Mouse (Mus musculus): Measurements from ENCODE around the gene Slc44a5. TPM values are rescaled to one million over a fixed set of nuclear protein-coding genes. Genes with fewer than 3 reads are reported as not detected.

Slc44a5 gene
- polyA plus RNA-seq, 1 experiment from 2014 or later = 15.5 TPM

- no peaks in the 10 kb centered on the region for H3K36me3 ChIP-seq (ENCODE audit: control insufficient read depth, insufficient read depth, low read length)
- H3K4me2 ChIP-seq (ENCODE audit: low read length) = no peak overlapping the region
- peaks cover 9% of the 10 kb centered on the region for H3K4me1 ChIP-seq (ENCODE audit: control insufficient read depth, insufficient read depth, low read length)
- no peak for DNase-seq
- WGBS = 53% methylated on average over 9 of the region's 9 CpGs
- H3K4me3 ChIP-seq (replicated peaks; ENCODE audit: low read depth, low read length) = no peak overlapping the region
- no peaks in the 10 kb centered on the region for H3K9me3 ChIP-seq (ENCODE audit: control insufficient read depth, low read length)
- ATAC-seq (ENCODE audit: low FRiP score, low TSS enrichment) = no peak
- H3K27me3 ChIP-seq (ENCODE audit: control insufficient read depth, insufficient read depth, low read length) = no peaks in the 10 kb centered on the region
- H3K27ac ChIP-seq (replicated peaks; ENCODE audit: low read depth, low read length) = no peak overlapping the region
- no peak overlapping the region for H3K9ac ChIP-seq (replicated peaks; ENCODE audit: low read length)
Measured at GRCm38 (mm10) chr3:154174031-154174430, 200.8 kb downstream of the Slc44a5 start.

GRCm38 (mm10) chr3:154174766-154175165 is 201.5 kb downstream of the Slc44a5 start:
- no peak overlapping the region for H3K27ac ChIP-seq (replicated peaks; ENCODE audit: low read depth, low read length)
- DNase-seq = no peak
- peaks cover 9% of the 10 kb centered on the region for H3K4me1 ChIP-seq (ENCODE audit: control insufficient read depth, insufficient read depth, low read length)
- no peak overlapping the region for H3K4me2 ChIP-seq (ENCODE audit: low read length)
- H3K27me3 ChIP-seq (ENCODE audit: control insufficient read depth, insufficient read depth, low read length) = no peaks in the 10 kb centered on the region
- H3K36me3 ChIP-seq (ENCODE audit: control insufficient read depth, insufficient read depth, low read length) = no peaks in the 10 kb centered on the region
- WGBS = 92% methylated on average over 7 of the region's 7 CpGs
- no peak overlapping the region for H3K4me3 ChIP-seq (replicated peaks; ENCODE audit: low read depth, low read length)
- ATAC-seq (ENCODE audit: low FRiP score, low TSS enrichment) = no peak
- no peak overlapping the region for H3K9ac ChIP-seq (replicated peaks; ENCODE audit: low read length)
- H3K9me3 ChIP-seq (ENCODE audit: control insufficient read depth, low read length) = no peaks in the 10 kb centered on the region

GRCm38 (mm10) chr3:154177665-154178305 is 204.5 kb downstream of the Slc44a5 start:
- Histone ChIP-seq H3K27me3 (ENCODE audit: control insufficient read depth, insufficient read depth, low read length) (no peaks in the 10 kb centered on the region), H3K9me3 (ENCODE audit: control insufficient read depth, low read length) (no peaks in the 10 kb centered on the region), H3K27ac (replicated peaks; ENCODE audit: low read depth, low read length) (no peak overlapping the region), H3K4me1 (ENCODE audit: control insufficient read depth, insufficient read depth, low read length) (peaks cover 4% of the 10 kb centered on the region; the same call in 1 of the 2 replicates), H3K4me3 (replicated peaks; ENCODE audit: low read depth, low read length) (no peak overlapping the region), H3K9ac (replicated peaks; ENCODE audit: low read length) (no peak overlapping the region), H3K36me3 (ENCODE audit: control insufficient read depth, insufficient read depth, low read length) (no peaks in the 10 kb centered on the region), H3K4me2 (ENCODE audit: low read length) (no peak overlapping the region)
- DNase-seq (no peak), ATAC-seq (ENCODE audit: low FRiP score, low TSS enrichment) (no peak)
- WGBS = 87% methylated on average over 8 of the region's 8 CpGs

- H3K9ac ChIP-seq (replicated peaks; ENCODE audit: low read length) = no peak overlapping the region
- no peak overlapping the region for H3K27ac ChIP-seq (replicated peaks; ENCODE audit: low read depth, low read length)
- no peaks in the 10 kb centered on the region for H3K9me3 ChIP-seq (ENCODE audit: control insufficient read depth, low read length)
- H3K4me3 ChIP-seq (replicated peaks; ENCODE audit: low read depth, low read length) = no peak overlapping the region
- no peaks in the 10 kb centered on the region for H3K27me3 ChIP-seq (ENCODE audit: control insufficient read depth, insufficient read depth, low read length)
- no peaks in the 10 kb centered on the region for H3K36me3 ChIP-seq (ENCODE audit: control insufficient read depth, insufficient read depth, low read length)
- H3K4me1 ChIP-seq (ENCODE audit: control insufficient read depth, insufficient read depth, low read length) = no peaks in the 10 kb centered on the region
- DNase-seq (no peak), ATAC-seq (ENCODE audit: low FRiP score, low TSS enrichment) (no peak)
- H3K4me2 ChIP-seq (ENCODE audit: low read length) = no peak overlapping the region
- WGBS = 97% methylated on average over 2 of the region's 3 CpGs
Measured at GRCm38 (mm10) chr3:154179423-154179920, 206.2 kb downstream of the Slc44a5 start.

- Histone ChIP-seq H3K27ac (replicated peaks; ENCODE audit: low read depth, low read length) (no peak overlapping the region), H3K9me3 (ENCODE audit: control insufficient read depth, low read length) (no peaks in the 10 kb centered on the region), H3K27me3 (ENCODE audit: control insufficient read depth, insufficient read depth, low read length) (no peaks in the 10 kb centered on the region), H3K36me3 (ENCODE audit: control insufficient read depth, insufficient read depth, low read length) (no peaks in the 10 kb centered on the region), H3K4me1 (ENCODE audit: control insufficient read depth, insufficient read depth, low read length) (peaks cover 3% of the 10 kb centered on the region; the same call in 1 of the 2 replicates), H3K9ac (replicated peaks; ENCODE audit: low read length) (no peak overlapping the region), H3K4me3 (replicated peaks; ENCODE audit: low read depth, low read length) (no peak overlapping the region), H3K4me2 (ENCODE audit: low read length) (no peak overlapping the region)
- DNase-seq = no peak
- WGBS = 94% methylated on average over 7 of the region's 7 CpGs
- no peak for ATAC-seq (ENCODE audit: low FRiP score, low TSS enrichment)
Measured at GRCm38 (mm10) chr3:154182987-154183386, 209.8 kb downstream of the Slc44a5 start.

- Histone ChIP-seq H3K4me3 (replicated peaks; ENCODE audit: low read depth, low read length) (no peak overlapping the region), H3K9me3 (ENCODE audit: control insufficient read depth, low read length) (no peaks in the 10 kb centered on the region), H3K4me1 (ENCODE audit: control insufficient read depth, insufficient read depth, low read length) (peaks cover 5% of the 10 kb centered on the region; the same call in 1 of the 2 replicates), H3K27ac (replicated peaks; ENCODE audit: low read depth, low read length) (no peak overlapping the region), H3K27me3 (ENCODE audit: control insufficient read depth, insufficient read depth, low read length) (no peaks in the 10 kb centered on the region), H3K4me2 (ENCODE audit: low read length) (no peak overlapping the region), H3K9ac (replicated peaks; ENCODE audit: low read length) (no peak overlapping the region), H3K36me3 (ENCODE audit: control insufficient read depth, insufficient read depth, low read length) (no peaks in the 10 kb centered on the region)
- ATAC-seq (ENCODE audit: low FRiP score, low TSS enrichment) (no peak), DNase-seq (no peak)
- WGBS = 94% methylated on average over 9 of the region's 9 CpGs
Measured at GRCm38 (mm10) chr3:154183957-154184356, 210.7 kb downstream of the Slc44a5 start.

- no peaks in the 10 kb centered on the region for H3K27me3 ChIP-seq (ENCODE audit: control insufficient read depth, insufficient read depth, low read length)
- no peak overlapping the region for H3K4me3 ChIP-seq (replicated peaks; ENCODE audit: low read depth, low read length)
- no peaks in the 10 kb centered on the region for H3K9me3 ChIP-seq (ENCODE audit: control insufficient read depth, low read length)
- no peak overlapping the region; the same call in 1 of the 2 replicates for H3K27ac ChIP-seq (replicated peaks; ENCODE audit: low read depth, low read length)
- no peaks in the 10 kb centered on the region for H3K36me3 ChIP-seq (ENCODE audit: control insufficient read depth, insufficient read depth, low read length)
- 58% methylated on average over 9 of the region's 9 CpGs for WGBS
- peak; percentile 41 for DNase-seq
- no peak for ATAC-seq (ENCODE audit: low FRiP score, low TSS enrichment)
- peaks cover 22% of the 10 kb centered on the region for H3K4me1 ChIP-seq (ENCODE audit: control insufficient read depth, insufficient read depth, low read length)
- no peak overlapping the region for H3K4me2 ChIP-seq (ENCODE audit: low read length)
- H3K9ac ChIP-seq (replicated peaks; ENCODE audit: low read length) = no peak overlapping the region
Measured at GRCm38 (mm10) chr3:154188668-154189067, 215.4 kb downstream of the Slc44a5 start.

- Histone ChIP-seq H3K27me3 (ENCODE audit: control insufficient read depth, insufficient read depth, low read length) (no peaks in the 10 kb centered on the region), H3K4me1 (ENCODE audit: control insufficient read depth, insufficient read depth, low read length) (peaks cover 32% of the 10 kb centered on the region), H3K36me3 (ENCODE audit: control insufficient read depth, insufficient read depth, low read length) (no peaks in the 10 kb centered on the region), H3K4me2 (ENCODE audit: low read length) (peak overlapping the region; percentile 9; the same call in 1 of the 2 replicates), H3K4me3 (replicated peaks; ENCODE audit: low read depth, low read length) (no peak overlapping the region), H3K9ac (replicated peaks; ENCODE audit: low read length) (peak overlapping the region; percentile 14; the same call in 1 of the 2 replicates), H3K9me3 (ENCODE audit: control insufficient read depth, low read length) (no peaks in the 10 kb centered on the region), H3K27ac (replicated peaks; ENCODE audit: low read depth, low read length) (peak overlapping the region; percentile 33)
- WGBS = 3% methylated on average over 14 of the region's 14 CpGs
- ATAC-seq (ENCODE audit: low FRiP score, low TSS enrichment) = peak; percentile 38; the same call in 1 of the 2 replicates
- peak; percentile 46 for DNase-seq
Measured at GRCm38 (mm10) chr3:154192328-154193030, 219.2 kb downstream of the Slc44a5 start.

All from midbrain, embryonic 14.5 days (tissue).